Mouse (Mus musculus) stomach, embryonic 14.5 days (tissue): ENCODE results near the gene Kctd11. TPM values are rescaled to one million over a fixed set of nuclear protein-coding genes. Genes with fewer than 3 reads are reported as not detected.

ENCODE experiments used
- microRNA-seq: library from miRNA; unstranded; fragments of <30 nt; microRNA quantifications from one replicate; pipeline ENCODE4, GENCODE M21; 2016
- polyA plus RNA-seq: library from polyadenylated mRNA; unstranded; fragments of >200 nt; fragmentation: Nextera tagmentation; extraction: Ambion mirVana; gene quantifications from 2 replicates; pipeline ENCODE4 v1.2.1, GENCODE M21; 2014

Gene Kctd11
- polyA plus RNA-seq, 1 experiment from 2014 or later: 5.0 TPM

Small RNA genes lying within 50 kb of the gene (microRNA-seq; reads per million reads assigned to microRNA genes)
- not detected for gene Mir6924

Other genes with a start within 250 kb of the Kctd11 start
- 20.9 and 26.0 TPM in 2 replicates for gene Fxr2, start 248.4 kb downstream of the Kctd11 start, polyA plus RNA-seq
- gene Sox15, start 226.1 kb downstream of the Kctd11 start, polyA plus RNA-seq: 4.1 and 4.7 TPM in 2 replicates
- gene Mpdu1, start 218.8 kb downstream of the Kctd11 start, polyA plus RNA-seq: 49.9 and 50.2 TPM in 2 replicates
- gene Cd68, start 215.3 kb downstream of the Kctd11 start, polyA plus RNA-seq: 12.5 and 16.4 TPM in 2 replicates
- 654 and 666 TPM in 2 replicates for gene Eif4a1, start 209.0 kb downstream of the Kctd11 start, polyA plus RNA-seq
- gene Senp3, start 199.3 kb downstream of the Kctd11 start, polyA plus RNA-seq: 88.1 and 102 TPM in 2 replicates
- gene Tnfsf13, start 195.6 kb downstream of the Kctd11 start, polyA plus RNA-seq: 0.67 TPM in 1 of 2 replicates, not detected in the other
- gene Tnfsf12, start 185.6 kb downstream of the Kctd11 start, polyA plus RNA-seq: 9.9 and 11.7 TPM in 2 replicates
- gene Tnfsfm13, start 185.3 kb downstream of the Kctd11 start, polyA plus RNA-seq: 5.5 TPM in 2 replicates
- 39.3 and 43.6 TPM in 2 replicates for gene Polr2a, start 122.8 kb downstream of the Kctd11 start, polyA plus RNA-seq
- not detected in 2 replicates for gene Slc35g3, start 119.4 kb downstream of the Kctd11 start, polyA plus RNA-seq
- gene Zbtb4, start 115.5 kb downstream of the Kctd11 start, polyA plus RNA-seq: 3.9 and 4.0 TPM in 2 replicates
- gene Chrnb1, start 85.5 kb downstream of the Kctd11 start, polyA plus RNA-seq: 6.7 and 7.5 TPM in 2 replicates
- 2.1 and 3.6 TPM in 2 replicates for gene Fgf11, start 79.5 kb downstream of the Kctd11 start, polyA plus RNA-seq
- gene Tmem102, start 75.8 kb downstream of the Kctd11 start, polyA plus RNA-seq: 12.2 and 15.0 TPM in 2 replicates
- gene Gm39566, start 66.1 kb downstream of the Kctd11 start, polyA plus RNA-seq: not detected in 2 replicates
- gene Spem2, start 62.9 kb downstream of the Kctd11 start, polyA plus RNA-seq: not detected in 2 replicates
- gene Spem1, start 59.2 kb downstream of the Kctd11 start, polyA plus RNA-seq: 0.41 TPM in 1 of 2 replicates, not detected in the other
- gene Nlgn2, start 43.6 kb downstream of the Kctd11 start, polyA plus RNA-seq: 10.6 and 11.9 TPM in 2 replicates
- 433 and 495 TPM in 2 replicates for gene Tmem256, start 42.9 kb downstream of the Kctd11 start, polyA plus RNA-seq
- 102 and 110 TPM in 2 replicates for gene Plscr3, start 35.0 kb downstream of the Kctd11 start, polyA plus RNA-seq
- gene Tnk1, start 22.7 kb downstream of the Kctd11 start, polyA plus RNA-seq: 11.1 TPM in 2 replicates
- gene Tmem95, start 3.4 kb downstream of the Kctd11 start, polyA plus RNA-seq: not detected in 2 replicates
- gene Acap1, start 14.1 kb upstream of the Kctd11 start, polyA plus RNA-seq: 3.5 and 4.0 TPM in 2 replicates
- 8.5 and 10.4 TPM in 2 replicates for gene 2810408A11Rik, start 19.6 kb upstream of the Kctd11 start, polyA plus RNA-seq
- 12.6 and 12.7 TPM in 2 replicates for gene Neurl4, start 19.7 kb upstream of the Kctd11 start, polyA plus RNA-seq
- 71.3 and 80.0 TPM in 2 replicates for gene Gps2, start 32.5 kb upstream of the Kctd11 start, polyA plus RNA-seq
- 1,510 and 1,553 TPM in 2 replicates for gene Eif5a, start 40.6 kb upstream of the Kctd11 start, polyA plus RNA-seq
- 6.6 and 8.9 TPM in 2 replicates for gene Ybx2, start 54.4 kb upstream of the Kctd11 start, polyA plus RNA-seq
- gene Slc2a4, start 66.8 kb upstream of the Kctd11 start, polyA plus RNA-seq: 31.3 and 31.5 TPM in 2 replicates
- gene Cldn7, start 83.4 kb upstream of the Kctd11 start, polyA plus RNA-seq: 196 and 205 TPM in 2 replicates
- gene Ctdnep1, start 99.8 kb upstream of the Kctd11 start, polyA plus RNA-seq: 27.2 and 29.5 TPM in 2 replicates
- gene Elp5, start 101.1 kb upstream of the Kctd11 start, polyA plus RNA-seq: 104 and 111 TPM in 2 replicates
- gene Gabarap, start 109.7 kb upstream of the Kctd11 start, polyA plus RNA-seq: 496 and 523 TPM in 2 replicates
- 40.2 and 47.9 TPM in 2 replicates for gene Phf23, start 114.4 kb upstream of the Kctd11 start, polyA plus RNA-seq
- gene Dvl2, start 119.2 kb upstream of the Kctd11 start, polyA plus RNA-seq: 29.0 and 29.9 TPM in 2 replicates
- 61.3 and 62.7 TPM in 2 replicates for gene Acadvl, start 134.0 kb upstream of the Kctd11 start, polyA plus RNA-seq
- 12.4 and 13.8 TPM in 2 replicates for gene Dlg4, start 135.5 kb upstream of the Kctd11 start, polyA plus RNA-seq
- gene Asgr1, start 172.7 kb upstream of the Kctd11 start, polyA plus RNA-seq: not detected in 2 replicates
- gene Asgr2, start 211.2 kb upstream of the Kctd11 start, polyA plus RNA-seq: 0.54 TPM in 1 of 2 replicates, not detected in the other
- gene Mgl2, start 248.9 kb upstream of the Kctd11 start, polyA plus RNA-seq: 0.25 and 0.29 TPM in 2 replicates